Mouse (Mus musculus) CD4-positive naive resting alpha-beta T cell, adult 76 days (primary cell): ENCODE data around the gene Pmm2. TPM values are rescaled to one million over a fixed set of nuclear protein-coding genes. Genes with fewer than 3 reads are reported as not detected.

ENCODE experiments used
- total RNA-seq: library from RNA; stranded (reverse); gene quantifications from one replicate; pipeline ENCODE4 v1.2.4, GENCODE M21; 2023

Pmm2 gene
- total RNA-seq, result 110 TPM

DNA sequence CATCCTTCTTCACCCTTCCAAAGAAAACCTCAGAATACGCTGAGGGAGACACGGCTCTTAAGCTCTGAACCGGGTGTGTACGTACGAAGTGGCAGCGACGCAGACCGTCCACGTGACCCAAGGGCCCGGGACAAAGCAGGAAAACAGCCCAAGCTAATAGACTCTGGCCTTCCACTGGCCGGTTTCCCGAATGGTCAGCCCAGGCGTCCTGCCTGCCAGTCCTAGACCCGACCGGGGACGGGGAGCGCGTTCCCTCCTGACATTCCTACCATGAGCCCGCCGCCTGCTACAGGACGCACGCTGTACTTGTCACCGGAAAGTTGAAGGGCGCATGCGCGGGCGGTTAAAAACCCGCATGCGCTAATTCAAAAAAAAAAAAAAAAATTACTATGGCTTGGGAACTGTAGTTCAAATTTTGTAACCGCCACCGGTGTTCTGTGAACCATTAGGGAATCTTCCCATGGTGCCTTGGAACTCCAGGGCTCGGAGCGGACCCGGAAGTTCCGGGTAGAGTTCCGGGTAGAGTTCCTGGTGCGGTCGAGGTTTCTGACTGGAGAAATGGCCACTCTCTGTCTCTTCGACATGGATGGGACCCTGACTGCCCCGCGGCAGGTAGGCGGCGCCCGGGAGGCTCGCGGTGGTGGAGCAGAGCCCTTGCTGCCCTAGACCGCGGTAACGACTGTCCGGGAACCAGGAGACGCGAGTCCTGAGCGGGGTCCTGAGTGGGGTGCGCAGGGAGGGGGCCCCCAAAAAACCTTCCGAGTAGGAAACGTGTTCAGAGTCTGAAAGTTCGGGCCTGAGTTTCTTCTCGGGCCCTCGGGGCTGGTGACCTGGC, at the start of gene Pmm2, which contains the start of gene Tmem186:
TSS of gene Pmm2 (plus strand) at position 458 of the 835 bp plus-strand sequence.
TSS of gene Tmem186 (minus strand) at position 496 of the 835 bp plus-strand sequence.

DNA sequence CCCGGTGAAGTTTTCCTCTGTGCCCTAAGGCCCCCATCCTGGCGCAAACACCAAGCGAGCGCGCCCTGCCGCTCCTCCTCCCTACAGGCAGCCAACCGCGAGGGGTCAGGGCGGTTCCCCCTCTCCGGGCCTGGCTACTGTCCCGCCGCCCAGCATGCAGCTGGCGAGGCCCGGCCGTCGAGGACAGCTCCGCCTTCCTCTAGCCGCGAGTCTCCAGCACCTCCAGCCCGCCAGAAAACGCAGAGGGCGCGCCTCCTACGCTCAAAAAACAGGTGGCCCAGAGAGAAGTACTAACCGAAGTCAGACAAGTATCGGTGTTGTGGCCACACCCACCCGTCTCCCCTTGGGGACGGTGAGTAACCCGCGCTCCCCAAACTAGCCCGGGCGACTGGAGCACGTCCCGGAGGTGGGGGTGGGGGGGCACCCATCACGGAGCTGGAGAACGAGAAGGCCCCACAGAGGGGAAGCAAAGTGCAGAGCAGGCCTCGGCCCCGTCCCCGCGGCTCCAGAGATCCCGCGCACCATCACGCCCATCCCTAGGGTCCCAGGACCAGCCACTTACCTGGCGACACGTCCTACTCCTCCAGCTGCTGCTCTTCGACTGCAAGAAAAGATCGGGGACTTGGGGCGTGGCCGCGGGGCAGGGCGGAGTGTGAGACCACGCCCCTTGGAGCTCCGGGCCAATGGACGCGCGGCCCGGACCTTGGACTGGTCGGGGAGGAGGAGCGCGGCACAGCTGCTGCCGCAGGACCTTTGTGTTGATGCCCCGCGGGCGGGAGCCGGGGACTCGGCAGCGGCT, 34.3 kb downstream of the Pmm2 start, which contains the start of gene Carhsp1:
TSS of gene Carhsp1 (minus strand) at position 605 of the 799 bp plus-strand sequence.

DNA sequence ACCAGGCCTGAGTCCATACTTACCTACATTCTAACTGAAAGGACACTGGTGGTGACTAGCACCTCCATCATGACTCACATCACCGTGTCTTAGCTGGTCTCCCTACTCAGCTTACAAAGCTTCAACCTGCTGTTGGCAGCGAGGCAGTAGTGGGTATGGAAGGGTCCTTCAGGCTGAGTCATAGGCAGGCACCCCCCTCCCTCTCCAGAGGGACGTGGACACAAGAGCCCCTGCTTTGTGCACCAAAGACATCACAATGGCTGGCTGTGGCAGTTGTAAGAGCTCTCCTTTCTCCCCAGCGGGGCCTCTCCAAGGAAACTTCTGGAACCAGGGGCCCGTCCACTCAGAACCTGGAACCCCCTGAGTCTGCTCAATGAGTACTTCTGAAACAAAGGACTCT, 43.0 kb downstream of the Pmm2 start, which contains the start of gene Gm5767:
TSS of gene Gm5767 (plus strand) at position 301 of the 400 bp plus-strand sequence.

Other genes starting within 250 kb of the Pmm2 start
- gene Tmem114, start 212.5 kb upstream of the Pmm2 start, total RNA-seq, result not detected
- 20.4 TPM for gene Mettl22, start 166.9 kb upstream of the Pmm2 start, total RNA-seq
- 0.12 TPM for gene Abat, start 124.2 kb upstream of the Pmm2 start, total RNA-seq
- 12.8 TPM for gene Tmem186, start within 50 bp of the Pmm2 start, total RNA-seq
- gene Carhsp1, start 34.5 kb downstream of the Pmm2 start, total RNA-seq, result 13.8 TPM
- not detected for gene Gm5767, start 43.1 kb downstream of the Pmm2 start, total RNA-seq
- 307 TPM for gene Usp7, start 154.6 kb downstream of the Pmm2 start, total RNA-seq
- gene 1810013L24Rik, start 192.4 kb downstream of the Pmm2 start, total RNA-seq, result 135 TPM